Mouse (Mus musculus): Measurements from ENCODE around the gene Ift74. TPM values are rescaled to one million over a fixed set of nuclear protein-coding genes. Genes with fewer than 3 reads are reported as not detected.
"Not testable (repeated sequence)": the region's sequence is repeated elsewhere in the genome, so short reads cannot be mapped to it uniquely, and the experiment has no call there.

The Ift74 gene
- polyA plus RNA-seq, 1 experiment from 2014 or later, result 32.2 TPM

- no peak overlapping the region for H3K9ac ChIP-seq (replicated peaks; ENCODE audit: low read length)
- no peaks in the 10 kb centered on the region for H3K9me3 ChIP-seq (ENCODE audit: control insufficient read depth, low read length)
- no peak overlapping the region for H3K4me2 ChIP-seq (ENCODE audit: low read length)
- DNase-seq, result no peak
- ATAC-seq (ENCODE audit: low FRiP score, low TSS enrichment), result no peak
- peaks cover 23% of the 10 kb centered on the region for H3K36me3 ChIP-seq (ENCODE audit: control insufficient read depth, insufficient read depth, low read length)
- no peaks in the 10 kb centered on the region for H3K4me1 ChIP-seq (ENCODE audit: control insufficient read depth, insufficient read depth, low read length)
- H3K27me3 ChIP-seq (ENCODE audit: control insufficient read depth, insufficient read depth, low read length), result no peaks in the 10 kb centered on the region
- no peak overlapping the region for H3K4me3 ChIP-seq (replicated peaks; ENCODE audit: low read depth, low read length)
- WGBS, result 94% methylated on average over 2 of the region's 2 CpGs
- no peak overlapping the region for H3K27ac ChIP-seq (replicated peaks; ENCODE audit: low read depth, low read length)
These were observed 66.9 kb downstream of the Ift74 start for GRCm38 (mm10) chr4:94681181-94681580.

DNA sequence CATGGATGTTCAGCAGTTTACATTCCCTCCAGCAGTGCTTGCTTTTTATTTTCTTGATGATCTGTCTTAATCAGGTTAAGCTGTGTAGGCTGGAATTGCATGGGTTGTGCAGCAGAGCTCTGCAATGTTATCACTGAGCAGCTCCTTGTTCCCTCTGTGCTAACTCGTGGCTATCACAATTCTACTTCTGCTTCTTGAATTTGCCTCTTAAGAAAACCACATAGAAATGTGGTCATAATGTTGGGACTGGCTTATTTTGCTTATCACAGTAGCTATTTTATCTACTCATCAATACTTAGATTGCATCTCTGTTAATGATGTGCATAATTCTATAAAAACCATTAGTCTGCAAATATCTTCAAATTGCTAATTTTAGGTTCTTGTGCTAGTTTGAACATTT is 67.7 kb downstream of the Ift74 start:
- 80% methylated on average over 1 of the region's 1 CpGs for WGBS
- ATAC-seq (ENCODE audit: low FRiP score, low TSS enrichment), result no peak

GRCm38 (mm10) chr4:94683305-94683704 is 69.0 kb downstream of the Ift74 start:
- Histone ChIP-seq H3K4me3 (replicated peaks; ENCODE audit: low read depth, low read length) (no peak overlapping the region), H3K36me3 (ENCODE audit: control insufficient read depth, insufficient read depth, low read length) (peaks cover 41% of the 10 kb centered on the region), H3K4me1 (ENCODE audit: control insufficient read depth, insufficient read depth, low read length) (no peaks in the 10 kb centered on the region), H3K9me3 (ENCODE audit: control insufficient read depth, low read length) (no peaks in the 10 kb centered on the region), H3K4me2 (ENCODE audit: low read length) (no peak overlapping the region), H3K9ac (replicated peaks; ENCODE audit: low read length) (no peak overlapping the region), H3K27ac (replicated peaks; ENCODE audit: low read depth, low read length) (no peak overlapping the region), H3K27me3 (ENCODE audit: control insufficient read depth, insufficient read depth, low read length) (no peaks in the 10 kb centered on the region)
- WGBS, result 91% methylated on average over 5 of the region's 5 CpGs
- no peak for DNase-seq
- no peak for ATAC-seq (ENCODE audit: low FRiP score, low TSS enrichment)

More for the DNA sequence above, 67.7 kb downstream of the Ift74 start:
- Histone ChIP-seq H3K27ac (replicated peaks; ENCODE audit: low read depth, low read length) (no peak overlapping the region), H3K9ac (replicated peaks; ENCODE audit: low read length) (no peak overlapping the region), H3K36me3 (ENCODE audit: control insufficient read depth, insufficient read depth, low read length) (peaks cover 28% of the 10 kb centered on the region), H3K4me2 (ENCODE audit: low read length) (no peak overlapping the region), H3K4me1 (ENCODE audit: control insufficient read depth, insufficient read depth, low read length) (no peaks in the 10 kb centered on the region), H3K4me3 (replicated peaks; ENCODE audit: low read depth, low read length) (no peak overlapping the region), H3K9me3 (ENCODE audit: control insufficient read depth, low read length) (no peaks in the 10 kb centered on the region), H3K27me3 (ENCODE audit: control insufficient read depth, insufficient read depth, low read length) (no peaks in the 10 kb centered on the region)
- DNase-seq, result no peak

DNA sequence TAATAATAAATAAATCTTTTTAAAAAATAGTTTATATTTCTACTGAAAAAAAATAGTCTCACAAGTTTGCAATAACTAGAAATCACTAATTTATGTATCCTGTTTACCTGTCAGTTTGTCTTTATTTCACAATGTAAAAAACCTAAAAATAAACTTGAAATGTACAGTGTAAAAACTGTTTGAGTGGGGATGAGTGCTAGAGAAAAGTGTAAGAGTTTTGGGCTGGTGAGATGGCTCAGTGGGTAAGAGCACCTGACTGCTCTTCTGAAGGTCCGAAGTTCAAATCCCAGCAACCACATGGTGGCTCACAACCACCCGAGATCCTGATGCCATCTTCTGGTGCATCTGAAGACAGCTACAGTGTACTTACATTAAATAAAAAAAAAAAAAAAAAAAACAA is 75.5 kb downstream of the Ift74 start:
- not testable (repeated sequence) for H3K9me3 ChIP-seq (ENCODE audit: control insufficient read depth, low read length); H3K4me2 ChIP-seq (ENCODE audit: low read length); H3K9ac ChIP-seq (replicated peaks; ENCODE audit: low read length); H3K4me1 ChIP-seq (ENCODE audit: control insufficient read depth, insufficient read depth, low read length); H3K27ac ChIP-seq (replicated peaks; ENCODE audit: low read depth, low read length); ATAC-seq (ENCODE audit: low FRiP score, low TSS enrichment); DNase-seq; H3K4me3 ChIP-seq (replicated peaks; ENCODE audit: low read depth, low read length); H3K27me3 ChIP-seq (ENCODE audit: control insufficient read depth, insufficient read depth, low read length)
- WGBS, result 97% methylated on average over 2 of the region's 2 CpGs
- peaks cover 23% of the 10 kb centered on the region for H3K36me3 ChIP-seq (ENCODE audit: control insufficient read depth, insufficient read depth, low read length)

- DNase-seq, result no peak
- Histone ChIP-seq H3K4me1 (ENCODE audit: control insufficient read depth, insufficient read depth, low read length) (no peaks in the 10 kb centered on the region), H3K4me2 (ENCODE audit: low read length) (no peak overlapping the region), H3K36me3 (ENCODE audit: control insufficient read depth, insufficient read depth, low read length) (peaks cover 23% of the 10 kb centered on the region), H3K9me3 (ENCODE audit: control insufficient read depth, low read length) (no peaks in the 10 kb centered on the region), H3K27me3 (ENCODE audit: control insufficient read depth, insufficient read depth, low read length) (no peaks in the 10 kb centered on the region), H3K9ac (replicated peaks; ENCODE audit: low read length) (no peak overlapping the region), H3K27ac (replicated peaks; ENCODE audit: low read depth, low read length) (no peak overlapping the region), H3K4me3 (replicated peaks; ENCODE audit: low read depth, low read length) (no peak overlapping the region)
- no peak for ATAC-seq (ENCODE audit: low FRiP score, low TSS enrichment)
- WGBS, result 97% methylated on average over 4 of the region's 4 CpGs
These were observed 76.8 kb downstream of the Ift74 start for GRCm38 (mm10) chr4:94691078-94691477.

DNA sequence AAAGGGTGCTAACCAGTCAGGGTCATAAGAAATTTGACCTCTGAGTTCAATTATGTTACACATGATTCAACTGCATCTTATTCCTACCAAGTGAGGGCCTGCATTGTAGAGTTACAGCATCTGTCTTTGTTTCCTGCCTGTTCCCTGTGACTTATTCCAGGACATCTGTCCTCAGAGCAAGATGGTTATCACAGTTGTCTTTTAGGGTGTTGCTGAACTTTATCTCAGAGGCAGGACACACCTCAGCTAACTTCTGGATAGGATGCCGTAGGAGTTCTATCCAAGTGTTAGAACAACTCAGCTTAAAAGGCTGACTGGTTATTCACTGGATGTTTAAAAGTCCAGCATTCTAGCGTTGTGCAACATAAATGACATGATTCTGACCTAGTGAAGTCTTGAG is 77.9 kb downstream of the Ift74 start:
- no peak for ATAC-seq (ENCODE audit: low FRiP score, low TSS enrichment)
- Histone ChIP-seq H3K9ac (replicated peaks; ENCODE audit: low read length) (no peak overlapping the region), H3K9me3 (ENCODE audit: control insufficient read depth, low read length) (no peaks in the 10 kb centered on the region), H3K36me3 (ENCODE audit: control insufficient read depth, insufficient read depth, low read length) (peaks cover 17% of the 10 kb centered on the region), H3K27ac (replicated peaks; ENCODE audit: low read depth, low read length) (no peak overlapping the region), H3K27me3 (ENCODE audit: control insufficient read depth, insufficient read depth, low read length) (no peaks in the 10 kb centered on the region), H3K4me1 (ENCODE audit: control insufficient read depth, insufficient read depth, low read length) (no peaks in the 10 kb centered on the region), H3K4me2 (ENCODE audit: low read length) (no peak overlapping the region), H3K4me3 (replicated peaks; ENCODE audit: low read depth, low read length) (no peak overlapping the region)
- DNase-seq, result no peak
- 89% methylated on average over 2 of the region's 2 CpGs for WGBS

- Histone ChIP-seq H3K9ac (replicated peaks; ENCODE audit: low read length) (no peak overlapping the region), H3K36me3 (ENCODE audit: control insufficient read depth, insufficient read depth, low read length) (no peaks in the 10 kb centered on the region), H3K27me3 (ENCODE audit: control insufficient read depth, insufficient read depth, low read length) (no peaks in the 10 kb centered on the region), H3K4me1 (ENCODE audit: control insufficient read depth, insufficient read depth, low read length) (no peaks in the 10 kb centered on the region), H3K9me3 (ENCODE audit: control insufficient read depth, low read length) (no peaks in the 10 kb centered on the region), H3K4me2 (ENCODE audit: low read length) (no peak overlapping the region), H3K27ac (replicated peaks; ENCODE audit: low read depth, low read length) (no peak overlapping the region), H3K4me3 (replicated peaks; ENCODE audit: low read depth, low read length) (no peak overlapping the region)
- 88% methylated on average over 3 of the region's 3 CpGs for WGBS
- ATAC-seq (ENCODE audit: low FRiP score, low TSS enrichment) (no peak), DNase-seq (peak; percentile 2)
These were observed 82.1 kb downstream of the Ift74 start for GRCm38 (mm10) chr4:94696368-94696767.

- Histone ChIP-seq H3K4me2 (ENCODE audit: low read length) (no peak overlapping the region), H3K4me1 (ENCODE audit: control insufficient read depth, insufficient read depth, low read length) (no peaks in the 10 kb centered on the region), H3K36me3 (ENCODE audit: control insufficient read depth, insufficient read depth, low read length) (no peaks in the 10 kb centered on the region), H3K27me3 (ENCODE audit: control insufficient read depth, insufficient read depth, low read length) (no peaks in the 10 kb centered on the region), H3K9me3 (ENCODE audit: control insufficient read depth, low read length) (no peaks in the 10 kb centered on the region), H3K27ac (replicated peaks; ENCODE audit: low read depth, low read length) (no peak overlapping the region), H3K4me3 (replicated peaks; ENCODE audit: low read depth, low read length) (no peak overlapping the region), H3K9ac (replicated peaks; ENCODE audit: low read length) (no peak overlapping the region)
- no peak for ATAC-seq (ENCODE audit: low FRiP score, low TSS enrichment)
- 99% methylated on average over 2 of the region's 2 CpGs for WGBS
- DNase-seq, result no peak
These were observed 96.7 kb downstream of the Ift74 start for GRCm38 (mm10) chr4:94711002-94711401.

GRCm38 (mm10) chr4:94711426-94711825 is 97.1 kb downstream of the Ift74 start:
- Histone ChIP-seq H3K4me3 (replicated peaks; ENCODE audit: low read depth, low read length) (no peak overlapping the region), H3K27me3 (ENCODE audit: control insufficient read depth, insufficient read depth, low read length) (no peaks in the 10 kb centered on the region), H3K36me3 (ENCODE audit: control insufficient read depth, insufficient read depth, low read length) (no peaks in the 10 kb centered on the region), H3K4me2 (ENCODE audit: low read length) (no peak overlapping the region), H3K9ac (replicated peaks; ENCODE audit: low read length) (no peak overlapping the region), H3K27ac (replicated peaks; ENCODE audit: low read depth, low read length) (no peak overlapping the region), H3K9me3 (ENCODE audit: control insufficient read depth, low read length) (no peaks in the 10 kb centered on the region), H3K4me1 (ENCODE audit: control insufficient read depth, insufficient read depth, low read length) (no peaks in the 10 kb centered on the region)
- no peak for ATAC-seq (ENCODE audit: low FRiP score, low TSS enrichment)
- 92% methylated on average over 4 of the region's 4 CpGs for WGBS
- DNase-seq, result no peak

Measured in midbrain, embryonic 14.5 days (tissue).